Mouse (Mus musculus): Measurements from ENCODE around the gene Sh3tc1.

The Sh3tc1 gene

GRCm38 (mm10) chr5:35680958-35681357 lies 58.8 kb downstream of the Sh3tc1 start:
- in situ Hi-C loops (cut with MboI) = no loop called here

- in situ Hi-C loops (cut with MboI) = no loop called here
These were observed 60.3 kb downstream of the Sh3tc1 start, which contains the start of gene Htra3 for GRCm38 (mm10) chr5:35679256-35680155. TSS of gene Htra3 (minus strand) at chr5:35679782.

- in situ Hi-C loops (cut with MboI) = no loop called here
These were observed 62.8 kb downstream of the Sh3tc1 start for GRCm38 (mm10) chr5:35676964-35677363.

GRCm38 (mm10) chr5:35674081-35674555 lies 65.7 kb downstream of the Sh3tc1 start:
- in situ Hi-C loops (cut with MboI) = no loop called here

DNA sequence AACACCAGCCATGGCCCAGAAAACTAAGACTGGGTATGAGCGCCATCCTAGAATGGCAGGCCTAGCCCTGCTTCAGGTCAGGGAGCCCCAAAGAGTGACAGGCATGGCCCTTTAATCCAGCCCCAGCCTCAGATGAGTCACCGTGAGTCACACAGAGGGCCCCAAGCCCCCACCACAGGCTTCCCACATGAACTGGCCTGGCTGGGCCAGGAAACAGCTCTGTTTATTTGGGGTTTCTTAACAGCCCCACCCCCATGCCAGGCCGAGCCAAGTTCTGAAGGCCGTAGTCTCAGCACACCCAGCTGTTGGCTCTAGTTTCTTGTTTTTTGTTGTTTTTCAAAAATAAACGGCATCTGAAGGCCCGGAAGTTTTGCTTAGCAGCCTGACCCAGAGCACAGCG lies 66.7 kb downstream of the Sh3tc1 start:
- in situ Hi-C loops (cut with MboI) = no loop called here

- in situ Hi-C loops (cut with MboI) = no loop called here
These were observed 67.2 kb downstream of the Sh3tc1 start for GRCm38 (mm10) chr5:35672581-35672980.

DNA sequence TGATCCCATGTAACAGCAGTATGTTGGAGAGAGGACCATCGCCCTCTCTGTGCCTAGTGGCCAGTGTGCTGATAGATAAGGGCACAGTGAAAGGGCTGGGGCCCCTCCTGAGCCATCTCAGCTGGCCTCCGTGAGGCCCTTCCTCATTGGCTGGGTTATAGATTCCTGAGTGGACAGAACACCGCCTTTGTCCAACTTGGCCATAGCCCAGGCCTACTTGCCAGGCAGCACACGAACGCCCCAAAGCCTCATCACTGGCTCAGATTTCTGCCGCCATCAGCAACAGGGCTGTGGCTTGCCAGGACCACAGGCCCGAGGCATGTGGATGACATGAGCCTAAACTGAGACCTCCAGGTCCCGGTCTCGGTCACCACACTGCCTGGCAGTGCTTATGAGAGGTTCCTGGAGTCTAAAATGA lies 68.3 kb downstream of the Sh3tc1 start:
- in situ Hi-C loops (cut with MboI) = no loop called here

GRCm38 (mm10) chr5:35670412-35670801 lies 69.4 kb downstream of the Sh3tc1 start:
- in situ Hi-C loops (cut with MboI) = no loop called here

GRCm38 (mm10) chr5:35669747-35670411 lies 69.9 kb downstream of the Sh3tc1 start:
- in situ Hi-C loops (cut with MboI) = no loop called here

DNA sequence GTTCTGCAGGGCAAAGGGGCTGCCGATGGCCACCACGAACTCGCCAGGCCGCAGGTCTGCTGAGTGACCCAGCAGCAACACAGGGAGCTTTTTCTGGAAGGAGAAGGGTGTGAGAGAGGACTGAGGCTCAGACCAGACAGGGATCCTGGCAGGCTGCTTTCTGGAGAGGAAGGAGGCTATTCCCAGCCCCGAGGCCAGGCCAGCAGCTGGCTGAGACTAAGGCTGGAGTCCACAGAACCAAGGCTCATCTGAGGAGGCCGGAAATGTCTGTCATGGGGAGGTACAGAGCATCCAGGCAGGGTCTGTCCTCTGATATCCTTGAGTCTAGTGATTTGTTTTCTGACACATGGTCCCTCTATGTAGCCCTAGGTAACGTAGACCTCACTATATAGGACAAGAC lies 73.6 kb downstream of the Sh3tc1 start:
- in situ Hi-C loops (cut with MboI) = no loop called here

DNA sequence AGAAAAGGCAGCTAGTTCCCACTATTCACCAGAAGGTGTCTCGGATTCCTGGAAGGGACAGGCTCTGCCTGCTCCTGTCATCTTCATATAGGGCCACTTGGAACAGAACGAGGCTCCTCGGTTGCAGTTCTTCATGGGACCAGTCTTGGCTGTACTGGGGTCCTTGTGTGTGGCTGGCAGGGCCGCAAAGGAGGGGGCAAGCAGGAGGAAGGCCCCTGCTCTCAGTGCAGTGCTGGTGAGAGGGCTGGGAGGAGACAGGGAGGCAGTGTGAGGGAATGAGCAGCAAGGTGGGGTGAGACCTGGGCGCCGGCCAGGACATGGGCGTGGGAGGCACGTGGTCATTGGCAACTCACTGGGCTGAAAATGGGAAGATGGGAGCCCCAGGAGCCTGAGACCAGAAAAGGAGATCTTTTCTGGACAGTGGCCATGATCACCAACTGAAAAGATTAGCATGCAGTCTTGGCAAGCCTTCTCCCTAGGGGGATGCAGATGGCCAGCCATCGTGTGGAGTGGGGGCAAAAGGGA lies 77.7 kb downstream of the Sh3tc1 start:
- in situ Hi-C loops (cut with MboI) = no loop called here

DNA sequence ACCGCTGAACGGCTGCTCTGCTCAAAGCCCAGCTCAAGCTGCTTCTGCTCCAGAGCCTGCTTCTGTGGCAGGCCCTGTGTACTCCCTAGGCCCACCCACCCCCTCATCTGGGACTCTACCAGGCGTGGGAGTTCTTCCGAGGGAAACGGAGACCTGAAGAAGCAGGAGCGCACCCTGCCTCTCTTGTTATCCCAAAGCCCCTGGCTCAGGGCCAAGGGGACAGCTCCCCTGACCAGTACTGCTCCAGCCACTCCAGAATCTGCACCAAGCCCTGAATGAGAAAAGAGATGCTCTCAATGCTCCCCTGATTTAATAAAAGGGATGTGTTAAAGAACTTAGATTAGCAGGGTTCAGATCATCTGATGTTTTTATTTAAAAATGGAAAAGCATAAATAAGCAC lies 78.6 kb downstream of the Sh3tc1 start:
- in situ Hi-C loops (cut with MboI) = no loop called here

GRCm38 (mm10) chr5:35659503-35659902 lies 80.3 kb downstream of the Sh3tc1 start:
- in situ Hi-C loops (cut with MboI) = no loop called here

GRCm38 (mm10) chr5:35655753-35656485 lies 83.9 kb downstream of the Sh3tc1 start:
- in situ Hi-C loops (cut with MboI) = no loop called here

DNA sequence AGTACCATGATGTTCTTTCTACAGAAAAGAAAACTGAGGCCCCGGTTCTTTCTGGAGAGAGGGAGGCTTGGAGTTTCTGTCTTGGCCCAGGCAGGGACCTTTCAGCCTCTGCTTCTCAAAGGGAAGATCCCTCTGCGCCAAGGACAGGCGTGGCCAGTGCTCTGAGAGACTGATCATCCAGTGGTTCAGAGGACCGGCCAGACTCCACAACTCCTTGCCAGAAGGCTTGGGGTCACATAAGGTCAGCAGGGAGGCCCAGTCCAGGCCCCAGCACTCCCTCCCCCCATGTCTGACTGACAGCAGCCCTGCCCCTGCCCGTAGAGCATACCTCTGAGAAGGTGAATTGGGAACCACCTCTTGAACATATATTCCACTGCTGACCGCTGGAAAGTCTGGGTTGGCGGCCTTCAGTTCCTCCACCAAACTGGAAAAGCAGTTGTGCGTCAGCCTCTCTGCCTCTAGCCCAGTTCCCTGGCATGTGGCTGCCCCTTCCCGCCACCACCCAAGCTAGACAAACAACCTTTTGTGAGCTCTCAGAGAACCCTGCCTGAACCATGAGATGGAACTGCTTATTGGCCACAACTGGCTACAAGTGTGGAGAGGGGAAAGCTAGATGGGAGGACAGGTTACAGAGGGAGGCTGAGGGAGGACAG lies 85.9 kb downstream of the Sh3tc1 start:
- in situ Hi-C loops (cut with MboI) = no loop called here

- in situ Hi-C loops (cut with MboI) = no loop called here
These were observed 86.9 kb downstream of the Sh3tc1 start for GRCm38 (mm10) chr5:35652872-35653271.

GRCm38 (mm10) chr5:35652319-35652718 lies 87.5 kb downstream of the Sh3tc1 start:
- in situ Hi-C loops (cut with MboI) = no loop called here

GRCm38 (mm10) chr5:35648230-35648629 lies 91.6 kb downstream of the Sh3tc1 start:
- in situ Hi-C loops (cut with MboI) = no loop called here

GRCm38 (mm10) chr5:35647562-35647961 lies 92.2 kb downstream of the Sh3tc1 start:
- in situ Hi-C loops (cut with MboI) = no loop called here
